ENCODE assay signal across 9 mouse cellular contexts in genomic region chr19:5425906-5426565, GRCm38 (mm10). TPM values are rescaled to one million over a fixed set of nuclear protein-coding genes. Genes with fewer than 3 reads are reported as not detected.
DNase-seq lines count a peak whose midpoint lies in the region; ATAC-seq lines count a peak whose summit lies in the region.
"Had no signal": no experiment of that assay in that cellular context is flagged by ENCODE, and none has a peak within 500 bp of the region (broad histone marks: within the 10 kb centered on the region; RNA-seq: fewer than 3 reads in every experiment).

No protein-coding gene starts in this region.

- no peak for ATAC-seq in midbrain, embryonic 11.5 days (ENCODE audit: low FRiP score)

- DNase-seq in left cerebral cortex, postnatal 4 days, result peak; percentile 17
- DNase-seq in left cerebral cortex, adult 8-10 months (ENCODE audit: low spot score in 2 of 2), result no peak
- peak; percentile 74 for DNase-seq in cerebellum, adult 9-11 months
- DNase-seq in hindbrain, embryonic 10.5 days (ENCODE audit: low spot score), result no peak
- DNase-seq in midbrain, embryonic 11.5 days (ENCODE audit: low spot score, missing footprints), result peak; percentile 76
- DNase-seq in frontal cortex, postnatal 36 days (ENCODE audit: low spot score in 2 of 2), result no peak
- no peak for DNase-seq in embryo, embryonic 9.5 days (ENCODE audit: extremely low spot score)
- DNase-seq in lung, postnatal 10 days, result no peak

- peak overlapping the region; percentile 91 for H3K9ac ChIP-seq in midbrain, embryonic 11.5 days (ENCODE audit: low read length)

- peak overlapping the region; percentile 90 for H3K4me3 ChIP-seq in hindbrain, embryonic 10.5 days
- peak overlapping the region; percentile 85 for H3K4me3 ChIP-seq in midbrain, embryonic 11.5 days (ENCODE audit: low read depth, low read length)

- intact Hi-C loops in left cerebral cortex, postnatal 4 days (cut with DNase I), result no loop called here

- WGBS in hindbrain, embryonic 10.5 days, result 91% methylated on average over 18 of the region's 18 CpGs
- 91% methylated on average over 18 of the region's 18 CpGs for WGBS in midbrain, embryonic 11.5 days

- H3K27ac ChIP-seq in hindbrain, embryonic 10.5 days, result peak overlapping the region; percentile 98
- H3K27ac ChIP-seq in midbrain, embryonic 11.5 days (ENCODE audit: low read depth, low read length), result no peak overlapping the region

- no peaks in the 10 kb centered on the region for H3K9me3 ChIP-seq in hindbrain, embryonic 10.5 days
- no peaks in the 10 kb centered on the region for H3K9me3 ChIP-seq in midbrain, embryonic 11.5 days (ENCODE audit: control insufficient read depth, low read length)

- H3K4me2 ChIP-seq in midbrain, embryonic 11.5 days, result peak overlapping the region; percentile 78

- no peaks in the 10 kb centered on the region for H3K27me3 ChIP-seq in hindbrain, embryonic 10.5 days (ENCODE audit: insufficient read depth, poor library complexity, severe bottlenecking)
- no peaks in the 10 kb centered on the region for H3K27me3 ChIP-seq in midbrain, embryonic 11.5 days (ENCODE audit: control insufficient read depth, insufficient read depth, low read length)

- H3K36me3 ChIP-seq in hindbrain, embryonic 10.5 days, result peaks cover 47% of the 10 kb centered on the region
- H3K36me3 ChIP-seq in midbrain, embryonic 11.5 days (ENCODE audit: control insufficient read depth, insufficient read depth, low read length), result 0 out of 2 replicates have a peak, but pooled peaks cover 9% of the 10 kb centered on the region

- H3K4me1 ChIP-seq in hindbrain, embryonic 10.5 days (replicated peaks), result peaks cover 42% of the 10 kb centered on the region
- peaks cover 20% of the 10 kb centered on the region for H3K4me1 ChIP-seq in midbrain, embryonic 11.5 days (ENCODE audit: control insufficient read depth, insufficient read depth, low read length)

RNA-seq across cellular contexts. Expression of gene AI837181, which starts 1.1 kb away (rescaled TPM):
- 10 to 100 TPM; 49.9 to 51.7 TPM for total RNA-seq in left cerebral cortex, postnatal 4 days (2021)
- total RNA-seq in left cerebral cortex, adult 8-10 months (2022), result 10 to 100 TPM; 70.4 to 79.1 (median 75.0) TPM
- polyA plus RNA-seq in hindbrain, embryonic 10.5 days (2016; fragmentation: Nextera tagmentation; extraction: Ambion mirVana), result 53.8 and 63.9 TPM in 2 replicates
- polyA plus RNA-seq in midbrain, embryonic 11.5 days (2014; fragmentation: Nextera tagmentation; extraction: Ambion mirVana), result 31.6 and 33.1 TPM in 2 replicates

RNA-seq across cellular contexts. Expression of gene Drap1, which starts 1.3 kb away (rescaled TPM):
- 100 to 1,000 TPM; 256 to 263 TPM for total RNA-seq in left cerebral cortex, postnatal 4 days (2021)
- 100 to 1,000 TPM; 253 to 272 (median 266) TPM for total RNA-seq in left cerebral cortex, adult 8-10 months (2022)
- polyA plus RNA-seq in hindbrain, embryonic 10.5 days (2016; fragmentation: Nextera tagmentation; extraction: Ambion mirVana), result 223 and 271 TPM in 2 replicates
- 187 and 204 TPM in 2 replicates for polyA plus RNA-seq in midbrain, embryonic 11.5 days (2014; fragmentation: Nextera tagmentation; extraction: Ambion mirVana)

RNA-seq across cellular contexts. Expression of gene Fosl1, which starts 21.3 kb away (rescaled TPM):
- total RNA-seq in left cerebral cortex, postnatal 4 days (2021), result not detected
- not detected for total RNA-seq in left cerebral cortex, adult 8-10 months (2022)
- polyA plus RNA-seq in hindbrain, embryonic 10.5 days (2016; fragmentation: Nextera tagmentation; extraction: Ambion mirVana), result not detected in 2 replicates
- not detected in 2 replicates for polyA plus RNA-seq in midbrain, embryonic 11.5 days (2014; fragmentation: Nextera tagmentation; extraction: Ambion mirVana)
- polyA plus RNA-seq: brain, embryonic 14.5 days had no signal

RNA-seq across cellular contexts. Expression of gene Tsga10ip, which starts 23.7 kb away (rescaled TPM):
- not detected for total RNA-seq in left cerebral cortex, postnatal 4 days (2021)
- not detected for total RNA-seq in left cerebral cortex, adult 8-10 months (2022)
- 0.44 and 0.58 TPM in 2 replicates for polyA plus RNA-seq in hindbrain, embryonic 10.5 days (2016; fragmentation: Nextera tagmentation; extraction: Ambion mirVana)
- polyA plus RNA-seq in midbrain, embryonic 11.5 days (2014; fragmentation: Nextera tagmentation; extraction: Ambion mirVana), result not detected in 2 replicates

RNA-seq across cellular contexts. Expression of gene Ccdc85b, which starts 31.7 kb away (rescaled TPM):
- total RNA-seq in left cerebral cortex, postnatal 4 days (2021), result 10 to 100 TPM; 20.8 to 21.6 TPM
- total RNA-seq in left cerebral cortex, adult 8-10 months (2022), result 10 to 100 TPM; 26.2 to 30.7 (median 29.4) TPM
- polyA plus RNA-seq in hindbrain, embryonic 10.5 days (2016; fragmentation: Nextera tagmentation; extraction: Ambion mirVana), result 6.9 and 8.6 TPM in 2 replicates
- polyA plus RNA-seq in midbrain, embryonic 11.5 days (2014; fragmentation: Nextera tagmentation; extraction: Ambion mirVana), result 6.9 and 7.8 TPM in 2 replicates

Comparison
In these comparisons a context has a peak if more than half of its experiments do, and no peak if none do; other contexts are left out.
1. DNase-seq: peak in left cerebral cortex, postnatal 4 days (single experiment), cerebellum, adult 9-11 months (single experiment) and midbrain, embryonic 11.5 days (single experiment); none in left cerebral cortex, adult 8-10 months (0 of 2), hindbrain, embryonic 10.5 days (single experiment), frontal cortex, postnatal 36 days (0 of 2), embryo, embryonic 9.5 days (single experiment) and lung, postnatal 10 days (single experiment).